Mouse (Mus musculus): ENCODE measurements around the gene Dnah7b.
"Not testable (repeated sequence)": the region's sequence is repeated elsewhere in the genome, so short reads cannot be mapped to it uniquely, and the experiment has no call there.

Dnah7b gene

DNA sequence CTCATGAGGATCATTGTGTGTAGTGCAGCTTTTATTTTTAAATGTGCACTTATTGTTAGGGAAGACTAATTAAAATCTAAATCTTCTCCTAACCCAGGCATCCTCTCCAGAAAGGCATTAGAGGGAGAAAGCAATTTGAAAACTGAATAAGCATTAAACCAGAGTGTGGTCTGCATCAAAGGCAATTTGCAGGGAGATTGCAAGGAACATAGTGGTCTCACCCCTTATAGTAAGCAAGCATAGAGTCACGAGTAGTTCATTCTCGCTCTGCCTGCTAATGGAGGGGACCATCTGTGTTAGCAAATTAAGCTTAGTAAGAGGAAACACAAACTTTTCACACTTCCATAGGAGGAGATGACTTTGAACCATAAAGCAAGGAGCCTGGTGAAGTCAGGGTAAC lies 228.3 kb downstream of the Dnah7b start:
- DNase-seq (ENCODE audit: low read depth, low spot score), result not testable (repeated sequence)

DNA sequence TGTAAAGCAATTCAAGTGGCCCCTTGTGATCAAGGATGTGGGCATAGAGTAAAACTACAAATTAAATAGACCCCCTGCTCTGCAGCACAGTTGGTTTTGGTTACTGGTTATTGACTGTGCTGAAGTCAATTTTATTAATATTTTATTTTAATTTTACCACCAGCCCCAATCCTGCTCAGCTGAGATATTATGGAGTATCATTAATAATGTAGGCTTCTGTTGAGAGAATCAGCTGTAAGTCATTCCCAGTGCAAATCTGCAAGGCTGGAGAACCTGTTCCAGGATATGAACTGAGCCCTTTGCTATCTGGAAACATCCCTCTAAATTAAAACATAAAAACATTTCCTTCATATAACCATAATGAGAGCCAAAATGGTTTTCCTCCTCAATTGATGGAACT lies 259.8 kb downstream of the Dnah7b start:
- not testable (repeated sequence) for DNase-seq (ENCODE audit: low read depth, low spot score)

DNA sequence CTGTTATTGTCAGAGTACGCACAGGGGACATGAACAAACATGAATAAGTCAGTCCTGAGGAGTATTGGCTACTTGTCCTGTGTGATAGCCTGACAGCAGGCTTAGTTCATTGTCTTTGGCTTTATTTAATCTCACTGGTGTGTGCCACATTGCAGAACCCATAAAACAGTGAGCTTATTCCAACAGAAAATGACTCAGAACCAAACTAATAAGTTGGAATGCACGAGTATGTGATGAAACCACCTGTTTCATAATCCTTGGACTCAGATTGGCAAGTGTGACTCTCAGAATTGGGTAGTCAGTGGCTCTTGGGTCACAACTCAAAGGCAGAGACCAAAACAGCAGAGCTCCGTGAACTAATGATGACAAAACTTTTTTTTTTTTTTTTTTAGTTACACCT lies 279.2 kb downstream of the Dnah7b start:
- DNase-seq (ENCODE audit: low read depth, low spot score), result not testable (repeated sequence)

DNA sequence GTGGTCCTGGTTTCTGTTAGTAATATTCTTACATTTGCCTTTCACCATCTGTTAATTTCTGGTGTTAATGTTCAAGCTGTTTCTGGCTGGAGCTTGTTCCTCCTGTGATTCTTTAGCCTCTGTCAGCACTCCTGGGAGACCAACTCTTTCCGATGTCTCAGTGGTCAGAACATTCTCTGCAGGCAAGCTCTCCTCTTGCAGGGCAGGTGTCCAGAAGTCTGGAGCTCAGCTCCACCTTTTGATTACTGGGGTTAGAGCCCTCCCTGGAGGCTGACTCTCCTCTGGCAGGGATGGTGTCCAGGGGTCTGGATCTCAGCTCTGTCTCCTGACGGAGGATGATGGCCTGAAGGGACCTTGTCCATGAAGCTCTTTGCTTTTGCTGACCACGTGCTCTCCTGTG lies 314.5 kb downstream of the Dnah7b start:
- DNase-seq (ENCODE audit: low read depth, low spot score), result not testable (repeated sequence)

DNA sequence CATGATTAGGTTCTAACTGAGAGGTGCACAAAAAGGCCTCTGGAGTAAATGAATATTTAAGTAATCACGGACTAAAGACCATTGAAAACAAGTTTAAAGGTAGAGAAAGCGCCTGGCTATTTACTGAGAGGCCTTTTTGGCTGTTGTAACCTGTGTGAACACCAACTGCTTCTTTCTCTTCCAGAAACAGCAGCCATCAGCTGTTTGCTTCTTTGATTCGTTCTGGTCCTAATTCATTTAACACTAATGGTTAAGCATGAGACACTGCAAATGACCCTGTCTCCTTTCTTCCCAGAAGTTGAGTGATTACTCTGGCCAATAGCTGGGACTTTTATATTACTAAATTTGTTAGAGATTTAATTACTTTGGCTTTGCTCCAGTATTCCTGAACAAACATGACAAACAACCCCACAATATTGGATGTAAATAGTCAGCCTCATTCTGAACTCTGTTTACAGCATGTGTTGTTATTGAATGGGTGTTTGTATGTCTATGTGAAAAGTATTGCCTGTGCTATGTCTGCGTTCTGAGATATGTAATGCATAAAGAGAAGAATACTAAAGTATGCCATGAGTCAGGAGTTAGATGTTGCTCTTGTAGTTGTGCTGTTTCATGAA lies 328.7 kb downstream of the Dnah7b start:
- not testable (repeated sequence) for DNase-seq (ENCODE audit: low read depth, low spot score)

DNA sequence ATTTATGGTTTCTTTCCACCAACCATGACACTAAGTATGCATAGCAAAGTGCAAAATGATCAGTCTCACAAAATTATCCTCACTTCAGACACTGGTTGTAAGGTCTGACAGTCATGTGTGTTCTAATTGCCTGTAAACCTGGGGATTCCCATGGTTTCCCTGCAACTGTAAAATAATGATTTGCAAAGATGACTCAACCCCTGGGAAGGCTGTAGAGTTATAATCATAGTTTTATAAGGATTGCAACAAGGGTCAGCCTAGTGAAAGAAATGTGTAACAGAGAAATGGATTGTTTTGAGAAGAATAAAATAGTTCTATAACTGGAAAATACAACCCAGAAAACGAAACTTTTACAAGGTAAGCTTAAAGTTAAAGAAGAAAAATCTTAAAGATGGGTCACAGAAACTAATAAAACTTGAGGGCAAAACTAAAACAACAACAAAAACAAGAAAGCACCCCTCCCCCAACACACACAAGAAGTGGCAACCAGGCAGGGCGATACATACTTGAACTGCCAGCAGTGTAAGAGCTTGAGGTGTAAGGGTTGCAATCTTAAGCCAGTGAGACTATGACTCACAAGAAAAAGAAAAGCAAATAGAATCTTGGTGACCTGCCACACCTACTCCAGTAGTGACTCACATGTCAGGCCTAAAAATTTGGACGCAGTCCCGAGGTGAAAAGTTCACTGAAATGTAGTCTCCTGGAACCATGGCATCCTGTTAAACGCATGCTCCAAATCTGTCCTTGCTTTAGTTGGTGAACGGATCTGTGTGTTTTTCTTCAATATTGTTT lies 342.4 kb downstream of the Dnah7b start:
- peak; percentile 21 for DNase-seq (ENCODE audit: low read depth, low spot score)

DNA sequence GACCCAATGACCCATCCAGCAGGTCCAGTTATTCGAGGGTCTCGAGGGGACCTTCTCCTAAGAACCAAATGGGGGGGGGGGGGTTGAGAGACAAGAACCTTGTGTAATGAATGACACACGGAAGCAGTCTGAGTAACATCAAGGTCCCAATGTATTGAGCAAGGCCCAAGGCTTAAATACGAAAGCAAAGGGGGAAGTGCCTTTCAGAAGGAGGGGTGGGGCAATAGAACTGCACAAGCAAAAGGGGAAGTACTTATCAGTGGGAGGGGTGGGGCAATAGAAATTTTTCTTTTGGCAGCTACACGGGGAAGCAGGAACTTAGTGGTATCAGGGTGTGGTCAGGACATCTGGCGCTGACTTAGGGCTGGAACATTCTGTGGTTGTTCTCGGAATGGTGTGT lies 348.7 kb downstream of the Dnah7b start:
- DNase-seq (ENCODE audit: low read depth, low spot score), result not testable (repeated sequence)

DNA sequence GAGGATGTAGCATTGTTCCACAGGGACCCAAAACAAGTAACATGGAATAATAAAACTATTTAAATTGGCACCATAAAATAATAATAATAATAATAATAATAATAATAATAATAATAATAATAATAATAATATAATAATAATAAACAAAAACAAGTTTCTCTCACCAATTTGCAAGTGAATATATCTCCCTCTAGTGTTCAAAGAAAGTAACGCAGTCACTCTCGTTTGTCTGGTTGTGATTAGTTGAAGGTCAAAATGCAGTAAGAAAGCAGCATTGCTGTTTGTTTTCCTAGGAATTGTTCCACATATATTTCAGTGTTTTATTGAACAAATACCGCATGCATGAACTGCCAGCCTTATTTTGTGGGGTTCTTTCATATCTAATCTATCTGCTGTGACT lies 350.8 kb downstream of the Dnah7b start:
- DNase-seq (ENCODE audit: low read depth, low spot score), result not testable (repeated sequence)

DNA sequence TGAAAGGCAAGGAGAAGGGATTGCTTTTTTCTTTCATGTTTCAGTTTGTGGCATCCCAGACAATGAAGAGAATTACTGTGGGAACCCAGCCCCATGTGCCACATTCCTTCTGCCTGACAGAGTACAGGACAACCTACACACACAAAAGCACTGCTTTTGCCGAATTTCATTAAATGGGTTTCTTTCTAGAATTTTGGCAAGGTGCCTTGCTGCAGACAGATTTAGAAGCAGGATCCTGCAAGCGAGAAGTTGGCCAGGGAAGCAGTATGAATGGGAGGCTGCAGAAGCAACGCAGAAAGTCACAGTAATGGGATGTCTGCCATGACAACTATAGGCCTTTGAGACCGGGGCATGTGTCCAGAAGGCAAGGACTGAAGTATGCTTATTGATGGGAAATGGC lies 352.9 kb downstream of the Dnah7b start:
- not testable (repeated sequence) for DNase-seq (ENCODE audit: low read depth, low spot score)
